Mouse (Mus musculus): ENCODE results near the gene Samd15.
"Not testable (repeated sequence)": the region's sequence is repeated elsewhere in the genome, so short reads cannot be mapped to it uniquely, and the experiment has no call there.

Samd15 gene

DNA sequence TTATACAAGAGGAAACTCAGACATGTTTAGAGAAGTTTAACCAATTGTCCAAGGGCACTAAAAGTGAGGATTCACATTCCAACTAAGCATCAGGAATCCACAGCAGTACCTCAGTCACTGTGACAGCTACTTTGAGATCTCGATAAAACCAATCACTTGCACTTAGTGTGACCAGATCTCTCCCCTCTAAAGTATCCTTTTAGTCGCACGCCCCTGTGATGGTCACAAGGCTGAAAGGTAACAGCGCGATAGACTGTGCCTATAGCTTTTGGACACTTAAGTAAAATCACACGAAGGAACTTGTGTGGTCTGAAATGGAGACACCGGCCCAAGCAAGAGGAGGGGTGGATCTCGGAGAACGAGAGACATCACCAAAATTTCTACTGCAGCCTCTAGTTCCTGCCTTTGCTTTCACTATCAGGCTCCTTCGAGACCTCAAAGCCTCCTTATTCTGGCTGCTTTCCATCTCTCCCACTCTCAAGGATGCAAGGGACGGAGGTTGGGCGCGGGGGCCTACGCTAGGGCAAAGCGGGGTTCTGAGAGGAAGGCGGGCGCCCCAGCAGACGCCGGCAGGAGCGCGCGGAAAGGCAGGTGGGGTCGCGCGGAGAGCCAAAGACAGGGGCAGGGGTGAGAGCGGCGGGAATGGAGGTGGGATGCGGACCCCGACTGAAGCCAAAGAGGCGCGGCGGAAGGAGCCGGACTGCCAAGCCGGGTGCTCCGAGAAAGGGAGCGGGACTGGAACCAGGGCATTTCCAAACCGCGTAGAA lies at the start of gene Samd15:
Gene Samd15 (plus strand): TSS at position 518 of the 767 bp plus-strand sequence.
- no peak for DNase-seq (ENCODE audit: extremely low read depth, low read depth)

DNA sequence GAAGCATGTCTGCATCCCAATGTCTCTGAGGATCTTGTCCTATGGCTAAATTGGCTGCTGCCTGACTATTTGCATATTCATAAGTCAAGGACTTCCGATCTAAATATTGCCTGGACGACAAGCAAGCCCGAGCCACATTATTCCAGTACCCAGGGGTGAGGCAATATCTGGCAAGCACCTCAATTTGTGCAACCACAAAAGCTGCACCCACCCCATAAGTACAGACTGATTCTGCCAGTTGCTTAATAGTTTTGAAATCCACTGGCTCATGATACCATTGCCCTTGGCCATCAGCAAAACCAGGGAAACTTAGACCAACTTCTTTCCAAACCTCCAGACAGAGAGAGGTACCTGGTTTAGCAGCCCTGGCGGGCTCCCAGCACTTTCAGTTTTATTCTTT lies 45.1 kb upstream of the Samd15 start:
- DNase-seq (ENCODE audit: extremely low read depth, low read depth) = not testable (repeated sequence)

DNA sequence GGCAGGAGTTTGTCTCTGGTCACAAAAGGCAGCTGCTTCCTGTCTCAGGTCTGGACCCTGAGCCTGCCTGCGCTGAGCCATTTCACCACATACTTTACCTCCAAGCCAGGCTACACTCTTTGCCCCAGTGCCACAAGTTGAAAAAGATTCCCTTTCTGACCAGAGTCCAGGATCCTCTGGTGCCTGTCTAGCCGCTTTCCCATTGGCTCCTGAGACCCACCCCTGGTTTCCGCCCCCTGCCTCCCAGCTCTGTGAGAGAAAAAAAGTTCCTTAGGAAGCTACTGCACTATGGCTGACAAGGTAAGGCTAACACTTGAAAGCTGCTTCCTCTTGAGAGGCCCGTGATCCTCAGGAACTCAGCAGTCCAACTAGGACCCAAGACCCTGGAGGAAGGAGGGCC lies 42.2 kb upstream of the Samd15 start:
- no peak for DNase-seq (ENCODE audit: extremely low read depth, low read depth)

DNA sequence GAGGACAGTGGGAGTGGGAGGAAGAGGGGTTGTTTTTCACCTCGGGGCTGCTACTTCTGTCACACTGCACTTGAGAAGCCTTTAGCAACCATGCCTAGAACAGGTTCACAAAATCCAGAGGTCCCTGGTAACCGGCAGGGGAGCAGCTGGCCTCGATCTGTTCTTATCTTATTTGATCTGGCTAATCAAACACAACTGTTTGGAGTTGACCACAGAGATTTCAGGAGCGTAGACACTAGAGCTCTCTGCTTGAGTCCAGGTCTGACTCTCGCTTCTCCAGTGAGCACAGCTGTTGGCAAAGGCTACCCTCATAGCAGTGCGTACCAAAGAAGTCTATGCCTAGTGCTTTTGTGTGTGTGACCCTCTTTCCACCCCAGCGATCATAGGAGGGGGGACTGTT lies 41.4 kb upstream of the Samd15 start:
- DNase-seq (ENCODE audit: extremely low read depth, low read depth) = no peak

DNA sequence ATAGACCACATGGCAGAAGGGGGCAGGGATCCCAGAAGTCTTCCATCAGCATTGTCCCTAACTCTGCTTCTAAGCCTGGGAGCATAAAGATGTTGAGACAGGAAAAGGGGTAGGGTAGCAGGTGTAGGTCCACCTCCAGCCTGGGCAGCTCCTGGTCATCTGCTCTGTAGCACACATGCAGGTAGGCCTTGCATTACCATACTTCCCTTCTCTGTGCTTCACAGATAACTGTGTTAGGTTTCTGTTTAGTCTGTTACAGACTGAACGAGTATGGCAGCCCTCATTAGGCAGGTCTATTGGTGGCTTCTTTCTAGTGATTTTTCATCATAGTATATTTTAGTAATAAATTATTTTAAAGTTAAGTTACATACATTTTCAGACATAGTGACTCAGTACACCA lies 39.2 kb upstream of the Samd15 start:
- DNase-seq (ENCODE audit: extremely low read depth, low read depth) = no peak

DNA sequence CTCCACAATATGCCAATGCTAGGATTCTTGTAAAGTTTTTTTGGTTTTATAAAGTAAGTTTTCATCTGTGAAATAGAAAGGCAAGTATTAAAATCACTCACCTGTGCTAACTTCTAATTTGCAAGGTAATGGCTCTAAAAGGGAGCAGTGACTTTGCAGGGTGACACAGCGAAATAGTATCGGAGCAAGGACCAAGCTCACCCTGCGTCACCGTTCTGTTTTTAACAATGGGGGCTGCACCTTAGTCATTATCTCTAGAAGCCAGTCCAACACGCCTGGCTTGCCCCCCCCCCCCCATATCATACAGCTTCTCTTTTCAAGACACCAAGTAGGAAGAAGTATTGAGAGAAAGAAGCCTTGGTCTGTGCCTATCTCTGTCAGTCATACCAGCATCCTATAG lies 38.7 kb upstream of the Samd15 start:
- peak; percentile 86 for DNase-seq (ENCODE audit: extremely low read depth, low read depth)

DNA sequence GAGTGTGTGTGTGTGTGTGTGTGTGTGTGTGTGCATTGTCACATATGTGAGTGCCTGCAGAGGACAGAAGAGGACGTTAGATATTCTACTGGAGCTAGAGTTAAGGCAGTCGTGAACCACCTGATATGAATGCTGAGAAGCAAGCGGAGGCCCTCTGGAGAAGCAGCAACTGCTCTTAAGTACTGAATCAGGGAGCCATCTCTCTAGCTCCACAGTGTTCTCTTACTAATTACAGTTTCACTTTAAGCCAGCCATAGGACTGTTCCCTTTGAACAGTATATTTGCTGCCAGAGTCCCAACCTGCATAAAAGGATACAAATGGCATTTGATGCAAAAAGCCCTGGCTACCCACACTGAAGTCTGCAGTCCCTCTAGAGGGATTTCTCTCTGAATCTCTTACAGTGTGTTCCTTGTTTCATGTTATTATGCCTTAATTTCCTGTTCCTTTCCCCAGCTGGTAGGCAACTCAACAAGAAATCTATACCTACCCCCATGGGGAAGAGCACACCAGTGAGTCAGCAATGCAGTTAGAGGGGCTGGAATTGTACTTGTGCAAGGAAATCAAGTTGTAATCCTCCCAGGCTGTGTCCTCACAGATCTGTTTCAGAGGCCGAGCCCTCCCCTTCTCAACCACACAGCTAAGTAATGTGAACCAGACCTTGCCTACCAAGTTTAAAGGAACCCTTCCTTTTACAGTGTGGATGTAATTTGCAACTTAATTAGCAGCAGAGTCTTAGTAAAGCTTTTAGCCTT lies 24.2 kb upstream of the Samd15 start:
- DNase-seq (ENCODE audit: extremely low read depth, low read depth) = no peak

DNA sequence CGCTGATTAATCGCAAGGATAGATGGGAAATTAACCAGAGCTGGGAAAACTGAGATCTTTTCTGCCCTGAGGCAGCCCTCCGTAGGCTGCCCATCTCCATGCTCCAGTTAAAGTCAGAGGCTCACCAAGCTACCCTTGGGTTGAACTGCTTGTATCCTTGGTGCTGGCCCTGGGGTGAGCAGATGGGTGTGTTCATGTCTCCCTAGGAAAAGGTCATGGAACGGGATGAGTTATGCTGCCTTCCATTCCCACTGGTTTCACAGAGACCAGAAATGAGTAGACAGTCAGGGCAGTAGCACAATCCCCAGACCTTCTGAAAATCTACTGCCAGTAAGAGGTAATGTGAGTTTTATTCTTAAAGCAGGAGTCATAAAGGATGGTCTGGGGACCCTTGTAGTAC lies 21.9 kb upstream of the Samd15 start:
- no peak for DNase-seq (ENCODE audit: extremely low read depth, low read depth)

DNA sequence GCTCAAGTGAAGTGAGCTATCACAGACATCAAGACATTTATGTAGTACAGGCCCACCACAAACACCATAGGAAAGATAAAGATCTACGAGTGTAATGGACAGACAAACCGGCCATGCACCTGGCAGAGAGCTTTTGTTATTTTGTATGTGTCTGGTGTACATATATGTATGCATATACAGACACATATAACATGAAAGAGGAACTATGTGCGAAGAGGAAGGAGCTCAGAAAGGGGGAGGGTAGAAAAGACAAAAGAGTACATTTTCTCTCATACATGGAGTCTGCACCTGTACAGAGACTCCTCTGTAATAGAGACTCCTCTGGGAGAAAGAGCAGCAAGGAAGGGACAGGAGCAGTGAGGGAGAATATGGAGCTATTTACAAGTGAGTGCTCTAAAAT lies 6.5 kb upstream of the Samd15 start:
- DNase-seq (ENCODE audit: extremely low read depth, low read depth) = no peak

DNA sequence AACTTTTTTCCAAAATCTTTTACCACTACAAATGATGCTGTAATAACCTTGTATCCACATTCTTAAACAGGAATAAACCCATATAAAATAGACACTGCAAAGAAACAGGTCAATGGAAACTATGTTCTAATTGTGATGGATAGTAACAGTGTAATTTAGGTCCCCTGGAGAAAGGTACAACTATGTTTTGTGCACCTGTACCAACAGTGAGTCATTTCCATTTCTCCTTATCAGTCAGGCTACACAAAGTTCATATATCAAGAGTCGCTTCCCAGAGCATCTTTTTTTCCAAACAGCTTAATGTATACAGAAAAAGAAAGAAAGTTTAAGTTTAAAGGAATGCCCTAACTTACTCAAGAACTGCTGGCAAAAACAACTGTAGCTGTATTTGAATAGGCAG lies 4.5 kb upstream of the Samd15 start:
- no peak for DNase-seq (ENCODE audit: extremely low read depth, low read depth)

DNA sequence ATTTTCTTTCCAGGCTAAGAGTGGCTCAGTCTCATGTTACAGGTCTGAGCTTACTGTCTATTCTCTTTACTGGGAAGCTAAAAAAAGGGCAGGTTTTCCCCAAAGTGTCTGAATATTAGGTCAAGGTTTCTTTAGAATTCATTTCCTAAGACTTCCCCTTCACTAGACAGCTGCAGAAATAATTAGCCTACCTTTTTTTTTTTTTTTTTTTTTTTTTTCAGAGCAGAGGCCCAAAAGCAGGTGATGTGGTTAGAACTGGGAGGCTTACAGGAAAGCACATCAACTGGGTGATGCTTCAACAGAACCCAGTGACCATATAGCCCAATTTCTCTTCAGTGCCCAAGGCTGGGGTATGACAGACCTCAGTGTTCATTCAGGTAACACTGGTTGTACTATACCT lies 3.2 kb upstream of the Samd15 start:
- no peak for DNase-seq (ENCODE audit: extremely low read depth, low read depth)

DNA sequence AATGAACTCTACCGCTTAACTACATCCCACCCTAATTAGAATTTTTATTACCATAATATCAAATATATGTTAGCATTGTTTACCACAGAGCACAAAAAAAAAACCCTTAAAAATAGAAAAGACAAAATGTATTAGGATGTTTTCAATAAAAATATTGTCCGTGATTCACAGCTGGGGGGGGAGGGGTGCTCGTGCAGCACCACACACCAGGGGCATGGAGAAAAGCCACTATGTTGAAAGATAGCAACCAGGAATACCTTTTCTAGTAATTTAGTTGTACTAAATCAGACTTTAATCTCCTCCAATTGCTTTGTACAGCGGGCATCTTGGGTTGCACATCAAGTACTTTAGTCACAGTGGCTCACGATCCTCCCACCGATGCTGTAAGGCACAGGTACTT lies 731 bp upstream of the Samd15 start:
- no peak for DNase-seq (ENCODE audit: extremely low read depth, low read depth)

DNA sequence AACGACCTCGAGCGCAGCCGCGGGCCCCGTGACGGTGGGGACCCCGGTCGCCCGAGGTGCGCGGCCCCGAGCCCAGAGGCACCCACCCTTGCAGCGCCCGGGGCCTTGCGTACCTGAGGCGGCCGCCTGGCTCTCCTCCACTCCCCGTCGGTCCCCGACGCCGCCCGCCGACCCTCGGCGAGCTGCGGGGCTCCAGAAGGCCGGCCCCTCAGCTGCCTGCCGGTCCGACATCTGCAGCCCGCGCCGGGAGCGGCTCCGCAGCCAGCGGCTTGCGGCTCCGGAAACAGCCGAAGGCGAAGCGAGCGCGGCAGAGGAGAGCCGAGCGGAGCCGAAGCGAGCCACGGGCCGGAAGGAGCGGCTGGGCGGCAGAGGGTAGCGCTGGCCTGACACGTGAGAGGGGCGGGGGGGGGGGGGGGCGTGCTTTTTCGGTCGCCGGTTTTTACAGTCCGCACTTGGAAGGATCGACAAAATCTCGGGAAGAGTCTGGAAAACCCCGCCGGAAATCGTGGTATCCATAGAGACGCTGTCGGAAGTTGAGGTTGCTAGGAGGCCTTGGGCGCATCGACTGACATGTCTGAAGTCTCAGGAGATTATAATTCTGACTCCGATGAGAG lies 557 bp downstream of the Samd15 start, which contains the start of gene Tmed8:
Gene Tmed8 (minus strand): TSS at position 482 of the 614 bp plus-strand sequence.
- DNase-seq (ENCODE audit: extremely low read depth, low read depth) = peak; percentile 34

DNA sequence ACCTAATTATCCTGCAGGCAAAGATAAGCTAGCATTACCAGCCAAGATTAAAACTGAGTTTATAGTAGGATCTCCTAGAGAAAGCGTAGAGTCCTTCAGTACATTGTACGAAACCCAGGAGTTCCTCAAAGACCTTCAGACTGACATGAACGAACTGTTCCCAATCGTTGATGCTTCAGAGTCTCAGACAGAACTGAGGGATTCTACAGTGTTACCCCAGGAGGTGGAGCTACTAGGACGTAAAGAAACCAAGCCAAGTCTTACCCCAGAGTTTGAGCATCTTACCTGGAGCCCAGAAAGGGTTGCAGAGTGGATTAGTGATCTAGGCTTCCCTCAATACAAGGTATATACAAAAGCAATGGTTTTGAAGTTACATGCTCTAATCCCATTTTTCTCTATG lies 2.2 kb downstream of the Samd15 start:
- DNase-seq (ENCODE audit: extremely low read depth, low read depth) = no peak

DNA sequence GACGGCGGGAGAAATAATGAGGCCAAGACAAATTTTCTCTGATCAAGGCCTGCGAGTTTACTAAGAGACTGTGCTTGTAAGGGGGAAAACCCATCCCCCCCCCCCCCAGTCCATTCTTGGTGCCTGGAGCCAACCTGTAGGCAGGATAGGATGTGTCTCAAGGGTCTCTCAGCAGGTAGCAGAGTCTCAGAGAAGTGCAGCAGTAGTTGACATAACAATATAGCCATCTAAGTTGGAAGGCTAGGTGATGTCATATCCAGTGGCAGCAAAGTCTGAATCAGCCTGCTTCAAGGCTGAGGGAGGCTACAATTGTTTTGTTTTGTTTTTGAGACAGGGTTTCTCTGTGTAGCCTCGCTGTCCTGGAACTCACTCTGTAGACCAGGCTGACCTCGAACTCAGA lies 6.3 kb downstream of the Samd15 start:
- DNase-seq (ENCODE audit: extremely low read depth, low read depth) = not testable (repeated sequence)

DNA sequence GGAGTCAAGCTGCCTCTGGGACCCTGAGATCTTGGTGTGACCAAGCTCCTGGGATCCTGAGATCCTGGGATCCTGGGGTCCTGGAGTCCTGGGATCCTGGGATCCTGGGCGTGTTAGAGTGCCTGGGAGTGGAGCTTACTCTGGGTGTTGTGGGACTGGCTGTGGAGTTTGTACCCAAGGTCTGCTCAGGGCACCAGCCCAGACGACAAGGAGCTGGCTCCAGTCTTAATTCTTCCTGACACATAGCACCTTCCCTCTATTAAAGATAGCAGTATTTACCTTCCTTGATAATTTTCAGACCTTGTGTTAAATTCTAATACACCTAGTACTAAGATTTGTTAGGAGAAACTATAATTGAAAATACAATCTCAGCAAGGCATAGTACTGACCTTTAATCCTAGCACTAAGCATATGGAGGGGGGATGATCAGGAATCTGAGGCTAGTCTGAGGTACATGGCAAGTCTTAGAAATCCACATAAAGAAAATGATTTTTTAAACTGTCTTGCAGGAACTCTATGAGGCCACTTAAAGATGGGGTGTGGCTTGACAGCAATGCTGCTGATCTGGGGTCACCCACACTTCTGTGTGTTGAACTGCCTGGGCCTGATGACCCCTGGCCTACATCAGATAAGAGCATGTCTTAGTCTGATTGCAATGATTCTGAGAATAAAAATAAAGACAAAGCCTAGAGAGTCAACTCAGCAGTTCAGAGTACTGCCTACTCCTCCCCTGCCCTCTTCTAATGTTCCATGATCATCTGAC lies 13.5 kb downstream of the Samd15 start:
- no peak for DNase-seq (ENCODE audit: extremely low read depth, low read depth)

DNA sequence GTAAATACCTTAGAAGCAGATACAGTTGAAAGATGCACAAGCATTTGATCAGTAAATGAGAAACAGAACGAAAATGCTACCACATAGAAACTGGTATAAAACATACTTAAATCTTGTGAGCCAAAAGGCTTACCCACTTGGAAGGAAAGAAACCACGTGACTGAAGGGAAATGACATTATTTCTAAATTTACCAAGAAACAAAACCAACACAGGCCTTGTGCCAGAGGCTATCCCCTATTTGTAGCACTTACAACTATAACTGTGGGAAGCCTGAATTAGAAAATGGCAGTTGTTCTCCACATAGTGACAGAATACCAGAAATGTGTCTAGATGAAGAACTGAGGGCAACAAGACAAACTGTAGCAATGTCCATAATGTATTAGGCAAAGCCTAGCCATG lies 16.5 kb downstream of the Samd15 start:
- no peak for DNase-seq (ENCODE audit: extremely low read depth, low read depth)

DNA sequence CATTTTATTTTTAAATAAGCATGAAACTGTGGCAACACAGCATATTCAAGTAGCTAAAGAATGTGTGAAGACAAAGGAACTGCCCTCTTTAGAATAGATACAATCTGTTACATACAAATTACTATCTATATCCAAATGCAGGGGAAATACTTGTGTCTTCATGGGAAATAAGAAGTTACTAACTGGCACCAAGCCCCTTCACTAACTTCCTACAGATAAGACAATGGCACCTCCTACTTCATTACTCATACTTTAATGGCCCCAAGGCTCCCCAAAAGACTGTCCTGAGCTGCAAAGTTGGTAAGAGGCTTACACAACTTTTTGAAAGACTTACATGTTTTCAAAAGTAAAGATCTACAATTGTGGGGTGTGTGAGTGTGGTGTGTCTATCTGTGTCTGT lies 18.1 kb downstream of the Samd15 start:
- DNase-seq (ENCODE audit: extremely low read depth, low read depth) = no peak

DNA sequence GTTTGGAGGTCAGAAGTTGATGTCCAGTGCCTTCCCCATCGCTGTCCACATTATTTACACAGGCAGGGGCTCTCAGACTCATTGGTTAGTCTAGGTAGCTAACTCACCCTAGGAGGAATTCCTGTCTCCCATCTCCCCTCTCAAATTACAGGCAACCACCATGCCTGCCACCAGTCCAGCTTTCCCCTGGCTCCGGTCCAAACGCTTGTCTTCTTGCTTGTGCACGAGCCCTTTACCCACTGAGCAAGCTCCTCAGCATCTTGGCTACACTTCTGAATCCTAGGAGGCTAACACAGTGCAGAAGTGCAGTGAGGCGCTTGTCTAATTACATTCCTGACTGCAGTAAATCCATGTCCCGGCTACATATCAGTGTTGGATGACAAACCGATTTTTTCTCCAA lies 19.8 kb downstream of the Samd15 start:
- no peak for DNase-seq (ENCODE audit: extremely low read depth, low read depth)

DNA sequence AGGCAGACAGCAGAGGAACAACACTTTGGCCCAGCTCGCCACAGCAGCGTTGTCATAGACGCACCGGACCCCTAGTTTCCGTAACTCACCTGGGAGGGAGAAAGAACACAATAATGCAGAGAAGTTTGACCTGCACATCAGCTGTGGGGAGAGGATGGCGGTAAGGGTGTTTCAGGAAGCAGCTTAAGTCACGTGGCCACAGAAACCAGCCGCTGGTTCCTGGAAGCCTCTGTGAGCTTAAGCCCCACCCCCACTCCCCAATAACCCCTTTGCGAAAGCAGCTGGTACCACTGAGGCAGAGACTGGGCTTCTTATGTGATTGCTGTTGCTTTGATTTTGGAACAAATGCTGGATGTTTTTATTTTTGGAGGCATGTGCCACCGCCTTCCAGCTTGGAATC lies 25.4 kb downstream of the Samd15 start:
- no peak for DNase-seq (ENCODE audit: extremely low read depth, low read depth)

DNA sequence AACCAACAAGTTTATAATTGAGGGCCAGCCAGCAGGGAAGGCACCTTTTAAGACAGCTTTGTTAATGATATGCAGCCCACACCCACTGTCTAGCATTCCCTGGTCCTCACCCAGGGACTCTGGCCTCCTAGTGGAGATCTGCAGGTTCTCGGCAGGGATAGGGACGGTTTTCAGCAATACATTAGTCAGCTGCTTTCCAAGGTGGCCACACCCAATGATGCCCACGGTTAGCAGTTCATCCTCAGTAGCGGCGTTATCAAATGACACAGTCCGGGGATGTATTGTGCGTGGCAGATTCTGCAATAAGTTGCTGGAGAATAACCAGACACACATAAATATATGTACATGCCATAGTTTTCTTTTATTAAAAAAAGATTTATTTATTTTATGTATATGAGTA lies 27.3 kb downstream of the Samd15 start:
- DNase-seq (ENCODE audit: extremely low read depth, low read depth) = no peak

DNA sequence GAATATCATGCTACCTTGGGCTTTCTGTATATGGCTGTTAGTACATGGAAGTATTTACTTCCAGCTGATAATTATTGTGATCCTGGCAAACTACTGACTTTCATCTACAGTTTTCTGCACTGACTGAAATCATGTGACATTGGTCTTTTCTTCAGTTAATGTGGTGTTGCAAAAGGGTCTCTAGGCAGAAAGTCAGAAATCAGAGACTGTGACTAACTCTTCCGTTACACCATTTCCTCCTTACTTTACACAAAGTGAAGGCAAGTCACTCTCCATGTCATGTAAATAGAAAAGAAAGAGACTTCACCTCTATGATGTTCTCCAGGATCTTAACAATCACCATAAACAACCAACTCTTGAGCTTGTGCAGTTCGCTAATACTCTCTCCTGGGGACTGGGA lies 30.1 kb downstream of the Samd15 start:
- no peak for DNase-seq (ENCODE audit: extremely low read depth, low read depth)
